Mouse (Mus musculus): ENCODE measurements around the gene Ccr6. TPM values are rescaled to one million over a fixed set of nuclear protein-coding genes. Genes with fewer than 3 reads are reported as not detected.
A peak's percentile ranks its signal among the peaks of the same experiment; 100 is the strongest.
"Not testable (repeated sequence)": the region's sequence is repeated elsewhere in the genome, so short reads cannot be mapped to it uniquely, and the experiment has no call there.

Ccr6 gene
- total RNA-seq, 2 experiments from 2014 or later, result not detected

DNA sequence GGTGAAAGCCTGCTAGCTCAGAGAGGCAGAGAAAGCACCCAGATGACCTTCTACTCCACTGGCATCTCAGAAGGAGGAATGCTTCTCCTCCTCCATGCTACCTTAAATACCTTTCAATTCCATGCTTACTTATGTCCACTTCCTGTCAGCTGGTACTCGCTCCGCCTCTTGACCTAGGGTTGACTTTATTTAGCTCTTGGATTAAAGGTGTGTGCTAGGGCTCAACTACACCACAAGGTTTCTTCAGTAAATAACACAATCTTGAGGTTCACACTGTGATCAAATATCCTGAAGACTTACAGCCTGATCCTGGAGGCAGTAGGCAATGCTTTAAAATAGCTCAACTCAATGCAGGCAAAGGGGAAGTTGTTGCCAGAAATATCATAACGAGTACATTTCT is 6.2 kb upstream of the Ccr6 start:
- intact Hi-C loops (cut with DNase I; ENCODE audit: low total_unique reads), result no loop called here
- no peak for DNase-seq

DNA sequence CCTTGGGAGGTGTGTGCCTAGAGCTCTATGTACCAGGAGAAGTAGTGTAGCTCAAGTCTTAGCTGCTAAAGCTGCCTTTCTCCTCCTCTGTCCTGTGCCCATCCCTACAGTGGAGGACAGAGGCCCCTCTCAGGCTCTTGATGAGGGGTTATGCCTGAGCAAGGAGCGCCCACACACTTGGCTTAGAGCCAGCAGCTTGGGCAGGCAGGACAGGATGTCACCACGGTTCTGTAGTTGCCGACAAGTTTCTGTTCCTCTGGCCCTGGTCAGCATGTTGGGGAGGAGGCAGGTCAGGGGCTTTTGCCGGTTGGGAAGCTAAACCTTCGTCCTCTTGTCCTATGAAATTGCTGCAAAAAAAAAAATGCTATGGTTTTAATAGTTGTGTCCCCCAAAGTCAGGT is 3.8 kb upstream of the Ccr6 start:
- peak; percentile 18 for DNase-seq
- intact Hi-C loops (cut with DNase I; ENCODE audit: low total_unique reads), result no loop called here

DNA sequence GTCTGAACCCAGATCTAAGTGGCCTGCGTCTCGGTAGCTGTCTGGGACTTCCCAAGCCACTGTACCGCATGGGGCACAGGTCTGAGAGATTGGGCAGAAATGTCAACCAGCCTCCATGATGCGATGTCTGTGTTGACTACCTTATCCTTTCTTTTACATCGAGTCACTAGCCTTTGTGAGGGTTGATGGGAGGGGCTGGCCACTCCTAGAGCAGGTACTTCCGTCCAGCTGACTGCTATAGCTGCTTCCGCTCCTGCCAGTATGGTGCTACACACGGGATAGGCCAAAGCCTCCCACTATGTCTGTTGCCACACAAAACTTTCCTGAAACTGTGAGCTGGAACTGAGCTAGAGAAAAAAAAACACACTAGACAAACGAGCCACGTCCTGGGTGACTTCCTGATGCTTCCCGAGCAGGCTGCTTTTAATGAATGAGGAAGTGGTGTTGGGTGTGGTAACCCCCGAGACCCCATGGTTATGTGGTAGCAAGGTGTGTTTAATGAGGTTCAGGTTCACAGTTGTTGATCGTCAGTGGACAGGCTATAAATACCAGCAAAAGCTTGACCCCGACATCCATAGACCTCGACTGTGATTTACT is 2.1 kb upstream of the Ccr6 start:
- intact Hi-C loops (cut with DNase I; ENCODE audit: low total_unique reads), result no loop called here
- no peak for DNase-seq

GRCm38 (mm10) chr17:8234537-8234936 is 1.3 kb upstream of the Ccr6 start:
- intact Hi-C loops (cut with DNase I; ENCODE audit: low total_unique reads), result no loop called here

GRCm38 (mm10) chr17:8238012-8238710 is 2.3 kb downstream of the Ccr6 start:
- intact Hi-C loops (cut with DNase I; ENCODE audit: low total_unique reads), result no loop called here

More at GRCm38 (mm10) chr17:8234537-8234936, 1.3 kb upstream of the Ccr6 start:
- DNase-seq, result no peak

GRCm38 (mm10) chr17:8239561-8239960 is 3.7 kb downstream of the Ccr6 start:
- intact Hi-C loops (cut with DNase I; ENCODE audit: low total_unique reads), result no loop called here
- no peak for DNase-seq

More at GRCm38 (mm10) chr17:8238012-8238710, 2.3 kb downstream of the Ccr6 start:
- no peak for DNase-seq

DNA sequence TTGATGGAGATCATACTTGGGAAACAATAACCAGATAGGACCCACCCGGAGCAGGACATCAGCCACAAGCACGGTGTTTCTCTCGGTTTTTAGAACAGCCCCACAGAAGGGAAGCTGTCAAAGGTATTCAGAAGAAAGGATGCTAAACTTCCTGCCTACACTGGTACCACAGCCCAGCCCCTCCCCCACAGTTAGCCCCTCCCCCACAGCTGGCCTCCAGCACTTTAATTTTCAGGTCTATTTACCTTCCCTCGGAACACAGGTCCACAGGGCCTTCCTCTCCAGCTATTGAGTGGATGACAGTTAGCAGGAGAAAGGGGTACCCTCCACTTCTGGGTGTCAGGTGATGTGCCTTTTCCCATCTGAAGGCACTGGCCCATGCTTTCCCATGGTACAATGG is 4.7 kb downstream of the Ccr6 start:
- intact Hi-C loops (cut with DNase I; ENCODE audit: low total_unique reads), result no loop called here
- no peak for DNase-seq

- intact Hi-C loops (cut with DNase I; ENCODE audit: low total_unique reads), result no loop called here
- DNase-seq, result no peak
Observed at GRCm38 (mm10) chr17:8241645-8242044, 5.8 kb downstream of the Ccr6 start.

DNA sequence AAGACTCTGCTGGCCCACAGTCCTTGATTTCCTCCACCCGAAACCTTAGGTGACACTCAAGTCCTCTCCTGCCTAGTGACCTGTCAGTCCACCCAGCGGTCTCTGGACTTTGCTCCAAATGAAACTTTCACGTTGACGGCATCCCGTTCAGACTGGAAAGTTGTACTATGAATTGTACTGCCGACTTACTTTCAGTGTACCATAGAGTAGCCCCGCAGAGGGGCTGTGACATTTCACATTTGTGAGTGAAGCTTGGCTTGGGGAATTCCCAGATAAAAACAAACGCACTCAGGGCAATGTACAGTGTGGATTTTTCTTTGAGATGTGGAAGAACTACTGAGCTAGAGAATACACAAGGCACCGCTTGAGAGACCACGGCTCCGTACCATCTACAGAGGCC is 6.3 kb downstream of the Ccr6 start:
- intact Hi-C loops (cut with DNase I; ENCODE audit: low total_unique reads), result no loop called here
- no peak for DNase-seq

DNA sequence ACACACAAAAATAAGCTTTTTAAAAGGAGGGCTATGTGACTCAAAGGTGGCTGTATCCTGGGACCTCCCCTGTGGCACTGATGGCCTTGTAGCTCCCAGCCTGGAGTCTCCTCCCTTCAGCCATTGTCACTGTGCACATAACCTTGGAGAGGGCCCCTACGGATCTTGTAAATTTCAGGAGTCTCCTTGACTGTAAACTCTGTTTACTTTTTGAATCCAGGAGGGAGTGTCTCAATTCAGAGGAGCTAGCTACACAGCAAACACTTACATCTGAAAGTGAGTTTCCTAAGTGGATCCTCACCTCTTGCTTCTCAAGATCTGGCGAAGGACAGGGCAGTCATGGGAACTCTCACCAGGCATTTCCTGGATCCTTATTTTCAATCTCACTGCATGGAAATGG is 8.3 kb downstream of the Ccr6 start:
- no peak for DNase-seq
- intact Hi-C loops (cut with DNase I; ENCODE audit: low total_unique reads), result no loop called here

DNA sequence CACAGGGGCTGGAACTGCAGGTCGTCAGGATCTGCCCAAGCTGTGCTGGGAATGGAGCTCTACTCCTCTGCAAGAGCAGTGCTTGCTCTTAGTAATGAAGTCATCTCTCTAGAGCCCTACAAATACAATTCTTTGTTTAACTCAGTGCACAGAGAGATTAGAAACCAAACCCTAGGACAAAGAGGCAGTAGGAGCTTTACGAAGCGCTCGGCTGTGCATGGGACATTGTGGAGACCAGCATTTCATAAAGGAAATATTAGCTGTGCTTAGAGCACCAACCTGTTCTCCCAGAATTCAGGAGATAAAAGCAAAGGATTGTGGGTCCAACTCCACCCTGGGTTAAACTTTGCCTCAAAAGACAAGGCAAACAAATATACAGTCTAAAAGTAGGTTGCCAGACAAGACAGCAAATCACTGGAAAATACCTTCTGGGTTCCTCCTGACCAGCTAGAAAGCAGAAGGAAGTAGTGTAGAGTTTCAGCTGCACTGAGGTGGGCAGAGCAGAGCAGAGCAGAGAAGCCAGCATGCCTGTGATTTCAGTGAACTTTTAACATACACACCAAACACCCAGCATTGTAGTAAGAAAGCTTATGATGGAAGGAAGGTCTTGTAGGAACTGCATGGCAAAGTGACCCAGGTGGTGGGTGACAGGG is 10.4 kb downstream of the Ccr6 start:
- intact Hi-C loops (cut with DNase I; ENCODE audit: low total_unique reads), result no loop called here
- no peak for DNase-seq

DNA sequence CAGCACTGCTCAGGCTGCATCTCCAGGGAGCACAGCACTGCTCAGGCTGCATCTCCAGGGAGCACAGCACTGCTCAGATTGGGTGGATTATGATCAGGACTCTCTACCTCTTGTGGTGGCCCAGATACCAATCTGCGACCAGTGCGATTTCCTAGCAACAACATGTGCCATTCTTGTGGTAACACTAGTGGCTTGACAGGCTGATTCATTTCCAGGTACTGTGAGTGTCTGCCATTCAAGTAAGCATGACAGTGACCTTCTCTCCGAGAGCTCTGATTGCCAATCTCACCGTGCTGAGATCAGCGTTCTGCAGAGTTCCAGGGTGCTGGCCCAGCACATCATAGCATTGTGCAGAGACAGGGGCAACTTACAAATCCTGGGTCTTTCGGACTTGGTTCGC is 15.9 kb downstream of the Ccr6 start:
- intact Hi-C loops (cut with DNase I; ENCODE audit: low total_unique reads), result no loop called here
- no peak for DNase-seq

GRCm38 (mm10) chr17:8254268-8254667 is 18.4 kb downstream of the Ccr6 start:
- intact Hi-C loops (cut with DNase I; ENCODE audit: low total_unique reads), result no loop called here

DNA sequence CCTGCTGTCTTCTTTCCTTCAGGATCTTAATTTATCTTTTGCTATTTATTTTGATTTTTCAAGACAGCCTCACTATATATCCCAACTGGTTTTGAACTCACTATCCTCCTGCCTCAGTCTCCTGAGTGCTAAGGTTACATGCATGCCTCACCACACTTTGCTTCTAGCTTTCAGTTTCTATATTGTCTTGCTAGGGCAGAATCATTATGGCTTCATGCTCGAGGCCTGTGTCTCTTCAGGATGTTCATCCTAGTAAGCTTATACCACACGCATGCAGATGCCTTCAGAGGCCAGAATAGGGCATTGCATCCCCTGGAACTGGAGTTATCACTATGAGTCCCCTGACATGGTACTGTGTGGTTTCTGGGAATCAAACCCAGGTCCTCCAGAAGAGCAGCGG is 19.1 kb downstream of the Ccr6 start:
- intact Hi-C loops (cut with DNase I; ENCODE audit: low total_unique reads), result no loop called here

More at GRCm38 (mm10) chr17:8254268-8254667, 18.4 kb downstream of the Ccr6 start:
- DNase-seq, result no peak

GRCm38 (mm10) chr17:8255583-8255982 is 19.7 kb downstream of the Ccr6 start:
- intact Hi-C loops (cut with DNase I; ENCODE audit: low total_unique reads), result no loop called here
- no peak for DNase-seq

More for the DNA sequence above, 19.1 kb downstream of the Ccr6 start:
- no peak for DNase-seq

DNA sequence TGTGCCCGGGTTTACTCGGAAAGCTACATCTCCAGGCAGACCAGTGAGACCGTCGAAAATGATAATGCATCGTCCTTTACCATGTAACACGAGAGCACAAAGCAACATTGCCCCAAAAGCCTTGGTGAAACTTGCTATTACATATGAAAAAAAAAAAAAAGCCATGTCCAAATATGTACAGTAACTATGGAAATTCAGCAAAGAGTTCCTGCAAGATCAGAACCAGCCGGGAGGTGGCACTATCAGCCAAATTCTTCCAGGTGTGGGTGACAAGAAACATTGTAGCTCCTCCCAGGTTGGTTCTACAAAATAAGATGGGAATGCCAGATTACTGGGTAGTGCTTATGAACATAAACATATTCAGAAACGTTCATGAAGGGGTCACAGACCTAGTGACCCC is 21.1 kb downstream of the Ccr6 start:
- intact Hi-C loops (cut with DNase I; ENCODE audit: low total_unique reads), result no loop called here
- DNase-seq, result no peak

- intact Hi-C loops (cut with DNase I; ENCODE audit: low total_unique reads), result loop anchor here (5.0 kb wide), 2 partner anchors 33 to 108 kb away; no protein-coding TSS in a partner anchor
- DNase-seq, result not testable (repeated sequence)
Observed at GRCm38 (mm10) chr17:8264638-8265037, 28.8 kb downstream of the Ccr6 start.

DNA sequence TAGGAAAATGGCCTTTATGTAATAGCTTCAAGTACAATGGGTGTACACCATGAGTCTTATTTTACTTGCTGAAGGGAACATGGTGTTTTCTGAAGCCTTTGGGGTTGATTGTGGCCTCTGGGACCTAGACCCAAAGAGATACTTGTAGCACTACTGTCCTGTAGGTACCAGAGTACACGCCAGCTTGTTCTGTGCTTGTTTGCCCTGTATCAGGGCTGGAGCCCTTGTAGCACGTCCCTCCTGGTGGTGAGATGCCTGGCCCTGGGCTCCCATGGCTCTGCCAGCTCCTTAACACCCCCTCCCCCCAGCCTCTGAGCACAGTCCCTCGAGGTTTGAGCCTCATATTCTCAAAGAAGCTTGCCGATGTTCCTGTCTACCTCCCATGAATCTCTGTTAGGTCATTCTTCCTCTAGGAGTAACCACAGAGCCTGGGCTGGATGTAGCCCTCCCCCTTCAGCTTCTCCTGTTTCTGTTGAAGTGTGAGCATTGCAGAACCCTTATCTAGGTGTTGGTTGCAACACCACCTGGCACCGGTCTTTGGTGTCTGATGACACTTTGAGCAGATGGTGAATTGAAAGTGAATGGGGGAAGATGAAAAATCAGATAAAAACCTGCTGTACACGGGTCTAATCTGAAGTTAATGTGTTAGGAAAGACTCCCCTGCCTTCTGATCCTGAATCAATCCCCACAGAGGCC is 36.4 kb downstream of the Ccr6 start:
- intact Hi-C loops (cut with DNase I; ENCODE audit: low total_unique reads), result no loop called here
- no peak for DNase-seq

- no peak for DNase-seq
- intact Hi-C loops (cut with DNase I; ENCODE audit: low total_unique reads), result no loop called here
Observed at GRCm38 (mm10) chr17:8272951-8273350, 37.1 kb downstream of the Ccr6 start.

DNA sequence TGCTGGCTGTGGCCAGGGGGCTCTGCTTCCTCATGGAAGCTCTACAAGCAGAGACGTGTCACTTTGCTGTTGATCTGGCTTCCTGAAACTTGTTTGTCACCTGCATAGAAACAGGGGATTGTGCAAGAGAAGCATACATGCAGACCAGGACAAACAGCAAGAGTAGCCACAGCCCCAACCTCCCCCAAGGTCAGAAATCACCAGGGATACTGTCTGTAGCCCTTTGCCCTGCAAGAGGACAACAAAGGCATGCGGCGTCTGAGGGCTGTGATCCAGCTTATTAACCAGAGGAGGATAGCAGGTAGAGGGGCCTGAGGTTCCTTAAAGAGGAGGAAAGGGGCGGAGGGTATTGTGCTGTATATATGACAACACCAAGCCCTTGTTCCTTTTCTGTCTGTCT is 40.2 kb downstream of the Ccr6 start:
- intact Hi-C loops (cut with DNase I; ENCODE audit: low total_unique reads), result no loop called here

More for the DNA sequence above, 40.2 kb downstream of the Ccr6 start:
- DNase-seq, result no peak

Data from gastrocnemius, postnatal 14 days (tissue).